Mouse (Mus musculus): ENCODE results near the gene Mpc2.
A peak's percentile ranks its signal among the peaks of the same experiment; 100 is the strongest.

Gene Mpc2

GRCm38 (mm10) chr1:165460360-165460800 lies at the start of gene Mpc2, which contains the start of gene Dcaf6:
Gene Mpc2 (plus strand): TSS chr1:165460637.
Gene Dcaf6 (minus strand): TSS chr1:165460475.
- peak; percentile 98 for DNase-seq (ENCODE audit: low spot score)

GRCm38 (mm10) chr1:165421357-165421915 lies 39.0 kb upstream of the Mpc2 start:
- DNase-seq (ENCODE audit: low spot score), result no peak

GRCm38 (mm10) chr1:165426254-165426653 lies 34.2 kb upstream of the Mpc2 start:
- DNase-seq (ENCODE audit: low spot score), result no peak

GRCm38 (mm10) chr1:165432883-165433282 lies 27.6 kb upstream of the Mpc2 start:
- DNase-seq (ENCODE audit: low spot score), result no peak

GRCm38 (mm10) chr1:165438289-165439021 lies 22.0 kb upstream of the Mpc2 start:
- no peak for DNase-seq (ENCODE audit: low spot score)

GRCm38 (mm10) chr1:165440788-165441187 lies 19.6 kb upstream of the Mpc2 start:
- no peak for DNase-seq (ENCODE audit: low spot score)

GRCm38 (mm10) chr1:165441201-165441600 lies 19.2 kb upstream of the Mpc2 start:
- DNase-seq (ENCODE audit: low spot score), result no peak

- no peak for DNase-seq (ENCODE audit: low spot score)
These were observed 18.7 kb upstream of the Mpc2 start for GRCm38 (mm10) chr1:165441719-165442118.

GRCm38 (mm10) chr1:165459041-165459502 lies 1.4 kb upstream of the Mpc2 start:
- DNase-seq (ENCODE audit: low spot score), result no peak

GRCm38 (mm10) chr1:165459503-165460181 lies 795 bp upstream of the Mpc2 start:
- DNase-seq (ENCODE audit: low spot score), result peak; percentile 59

GRCm38 (mm10) chr1:165460801-165461377 lies 452 bp downstream of the Mpc2 start:
- DNase-seq (ENCODE audit: low spot score), result peak; percentile 100

- no peak for DNase-seq (ENCODE audit: low spot score)
These were observed 1.2 kb downstream of the Mpc2 start for GRCm38 (mm10) chr1:165461681-165462080.

GRCm38 (mm10) chr1:165462861-165463260 lies 2.4 kb downstream of the Mpc2 start:
- no peak for DNase-seq (ENCODE audit: low spot score)

- DNase-seq (ENCODE audit: low spot score), result no peak
These were observed 4.1 kb downstream of the Mpc2 start for GRCm38 (mm10) chr1:165464574-165464973.

- DNase-seq (ENCODE audit: low spot score), result no peak
These were observed 8.5 kb downstream of the Mpc2 start for GRCm38 (mm10) chr1:165468971-165469370.

- DNase-seq (ENCODE audit: low spot score), result no peak
These were observed 9.3 kb downstream of the Mpc2 start for GRCm38 (mm10) chr1:165469717-165470116.

GRCm38 (mm10) chr1:165471490-165471889 lies 11.1 kb downstream of the Mpc2 start:
- no peak for DNase-seq (ENCODE audit: low spot score)

GRCm38 (mm10) chr1:165484688-165485233 lies 24.3 kb downstream of the Mpc2 start, which contains the start of gene Adcy10:
Gene Adcy10 (plus strand): TSS chr1:165485183.
- DNase-seq (ENCODE audit: low spot score), result no peak

GRCm38 (mm10) chr1:165486108-165486507 lies 25.7 kb downstream of the Mpc2 start:
- no peak for DNase-seq (ENCODE audit: low spot score)

- DNase-seq (ENCODE audit: low spot score), result no peak
These were observed 28.8 kb downstream of the Mpc2 start for GRCm38 (mm10) chr1:165489197-165489596.

GRCm38 (mm10) chr1:165498856-165499255 lies 38.4 kb downstream of the Mpc2 start:
- DNase-seq (ENCODE audit: low spot score), result no peak

All from embryo, embryonic 10 days (tissue).